Mouse (Mus musculus) erythroblast, embryonic 14.5 days (primary cell): ENCODE data around the gene Ank3. TPM values are rescaled to one million over a fixed set of nuclear protein-coding genes. Genes with fewer than 3 reads are reported as not detected.

ENCODE experiments used
- H3K27me3 ChIP-seq: 2 replicates; pipeline ENCODE4 v1.6.1; 2012; ENCODE audit warnings: inconsistent platforms; ENCODE audit not compliant: control insufficient read depth
- H3K36me3 ChIP-seq: 2 replicates; pipeline ENCODE4 v1.6.1; 2012; ENCODE audit warnings: mild to moderate bottlenecking, inconsistent platforms; ENCODE audit not compliant: control insufficient read depth
- H3K4me1 ChIP-seq: 2 replicates; pipeline ENCODE4 v1.6.1; 2012; ENCODE audit warnings: inconsistent platforms; ENCODE audit not compliant: control insufficient read depth
- H3K4me3 ChIP-seq: replicated peaks from 2 replicates; pipeline ENCODE3; 2012; ENCODE audit warnings: moderate library complexity, mild to moderate bottlenecking, inconsistent platforms
- H3K9me3 ChIP-seq: 2 replicates; pipeline ENCODE4 v1.6.1; 2012; ENCODE audit warnings: low read length, inconsistent platforms, mixed read lengths; ENCODE audit not compliant: control insufficient read depth
- GATA1 ChIP-seq: IDR thresholded peaks from 2 replicates; pipeline ENCODE4 v1.6.1; 2012; ENCODE audit warnings: low read length, inconsistent platforms, mixed read lengths
- TAL1 ChIP-seq: IDR thresholded peaks from 3 replicates; pipeline ENCODE4 v1.6.1; 2012; ENCODE audit warnings: low read length, inconsistent platforms, mixed read lengths
- polyA plus RNA-seq: library from polyadenylated mRNA; stranded (reverse); fragments of >175 nt; gene quantifications from 2 replicates; pipeline ENCODE4 v1.2.3, GENCODE M21; 2012

Gene Ank3
- polyA plus RNA-seq, 1 experiment: 0.03 TPM

GRCm38 (mm10) chr10:69726806-69727205 is 328.2 kb downstream of the Ank3 start:
- no peaks in the 10 kb centered on the region for H3K4me1 ChIP-seq
- no peaks in the 10 kb centered on the region for H3K36me3 ChIP-seq
- no peak overlapping the region for H3K4me3 ChIP-seq
- H3K9me3 ChIP-seq: no peaks in the 10 kb centered on the region
- no peaks in the 10 kb centered on the region for H3K27me3 ChIP-seq
- no peak for TF ChIP-seq TAL1
- TF ChIP-seq GATA1: no peak

- H3K4me1 ChIP-seq: no peaks in the 10 kb centered on the region
- TF ChIP-seq GATA1 (no peak), TAL1 (no peak)
- no peak overlapping the region for H3K4me3 ChIP-seq
- H3K9me3 ChIP-seq: no peaks in the 10 kb centered on the region
- H3K27me3 ChIP-seq: no peaks in the 10 kb centered on the region
- H3K36me3 ChIP-seq: no peaks in the 10 kb centered on the region
Measured at GRCm38 (mm10) chr10:69728876-69729275, 330.3 kb downstream of the Ank3 start.

GRCm38 (mm10) chr10:69730351-69730871 is 331.8 kb downstream of the Ank3 start:
- H3K4me3 ChIP-seq: no peak overlapping the region
- no peaks in the 10 kb centered on the region for H3K27me3 ChIP-seq
- no peaks in the 10 kb centered on the region for H3K36me3 ChIP-seq
- H3K4me1 ChIP-seq: no peaks in the 10 kb centered on the region
- no peaks in the 10 kb centered on the region for H3K9me3 ChIP-seq
- TF ChIP-seq TAL1 (no peak), GATA1 (no peak)

GRCm38 (mm10) chr10:69731341-69731740 is 332.8 kb downstream of the Ank3 start:
- TF ChIP-seq GATA1 (no peak), TAL1 (no peak)
- Histone ChIP-seq H3K4me1 (no peaks in the 10 kb centered on the region), H3K27me3 (no peaks in the 10 kb centered on the region), H3K36me3 (no peaks in the 10 kb centered on the region), H3K4me3 (no peak overlapping the region), H3K9me3 (no peaks in the 10 kb centered on the region; the same call in 1 of the 2 replicates)

GRCm38 (mm10) chr10:69731863-69732262 is 333.3 kb downstream of the Ank3 start:
- Histone ChIP-seq H3K27me3 (no peaks in the 10 kb centered on the region), H3K4me3 (no peak overlapping the region), H3K9me3 (no peaks in the 10 kb centered on the region; the same call in 1 of the 2 replicates), H3K4me1 (no peaks in the 10 kb centered on the region), H3K36me3 (no peaks in the 10 kb centered on the region)
- TF ChIP-seq GATA1: no peak
- no peak for TF ChIP-seq TAL1

GRCm38 (mm10) chr10:69736241-69736640 is 337.7 kb downstream of the Ank3 start:
- H3K4me3 ChIP-seq: no peak overlapping the region
- TF ChIP-seq TAL1 (no peak), GATA1 (no peak)
- no peaks in the 10 kb centered on the region; the same call in 1 of the 2 replicates for H3K9me3 ChIP-seq
- no peaks in the 10 kb centered on the region for H3K4me1 ChIP-seq
- no peaks in the 10 kb centered on the region for H3K27me3 ChIP-seq
- H3K36me3 ChIP-seq: no peaks in the 10 kb centered on the region

GRCm38 (mm10) chr10:69738741-69739271 is 340.2 kb downstream of the Ank3 start:
- Histone ChIP-seq H3K9me3 (no peaks in the 10 kb centered on the region; the same call in 1 of the 2 replicates), H3K27me3 (no peaks in the 10 kb centered on the region), H3K36me3 (no peaks in the 10 kb centered on the region), H3K4me3 (no peak overlapping the region), H3K4me1 (no peaks in the 10 kb centered on the region)
- no peak for TF ChIP-seq GATA1
- no peak for TF ChIP-seq TAL1

GRCm38 (mm10) chr10:69742528-69742927 is 344.0 kb downstream of the Ank3 start:
- no peak for TF ChIP-seq GATA1
- no peak for TF ChIP-seq TAL1
- Histone ChIP-seq H3K27me3 (no peaks in the 10 kb centered on the region), H3K9me3 (no peaks in the 10 kb centered on the region), H3K4me1 (no peaks in the 10 kb centered on the region), H3K36me3 (no peaks in the 10 kb centered on the region), H3K4me3 (no peak overlapping the region)

GRCm38 (mm10) chr10:69744181-69744580 is 345.6 kb downstream of the Ank3 start:
- H3K9me3 ChIP-seq: no peaks in the 10 kb centered on the region
- no peaks in the 10 kb centered on the region for H3K27me3 ChIP-seq
- TF ChIP-seq GATA1: no peak
- TF ChIP-seq TAL1: no peak

GRCm38 (mm10) chr10:69744871-69745270 is 346.3 kb downstream of the Ank3 start:
- TF ChIP-seq TAL1: no peak
- TF ChIP-seq GATA1: no peak
- Histone ChIP-seq H3K4me1 (no peaks in the 10 kb centered on the region), H3K27me3 (no peaks in the 10 kb centered on the region), H3K9me3 (no peaks in the 10 kb centered on the region), H3K4me3 (no peak overlapping the region), H3K36me3 (no peaks in the 10 kb centered on the region)

More at GRCm38 (mm10) chr10:69744181-69744580, 345.6 kb downstream of the Ank3 start:
- Histone ChIP-seq H3K4me1 (no peaks in the 10 kb centered on the region), H3K4me3 (no peak overlapping the region), H3K36me3 (no peaks in the 10 kb centered on the region)
